Mouse (Mus musculus) liver, embryonic 14.5 days (tissue): Measurements from ENCODE around the gene Shroom3. TPM values are rescaled to one million over a fixed set of nuclear protein-coding genes. Genes with fewer than 3 reads are reported as not detected.

Experiments
- ATAC-seq: fragments of 200-750 bp; cut with Nextera tagmentation; 2 replicates; pipeline ENCODE4 v1.8.0; 2017; ENCODE audit warnings: moderate number of reproducible peaks, mild to moderate bottlenecking, moderate library complexity; ENCODE audit not compliant: insufficient read depth
- DNase-seq, 3 experiments: peaks; one replicate each; pipeline ENCODE4 v3.0.0-alpha.2; 2012 to 2013; ENCODE audit warnings: low read depth in 3 of 3, low spot score in 3 of 3
- H3K27ac ChIP-seq: fragments of 300-500 bp; sonication (generic); 2 replicates; pipeline ENCODE4 v1.5.1; 2014; ENCODE audit warnings: moderate library complexity, mild to moderate bottlenecking, control low read depth, inconsistent platforms
- H3K27me3 ChIP-seq: fragments of 300-500 bp; sonication (generic); 2 replicates; pipeline ENCODE4 v1.6.1; 2014; ENCODE audit warnings: mild to moderate bottlenecking, low read length, moderate library complexity; ENCODE audit not compliant: control insufficient read depth, insufficient read depth
- H3K36me3 ChIP-seq: fragments of 300-500 bp; sonication (generic); replicated peaks from 2 replicates; pipeline ENCODE4 v1.6.1; 2014; ENCODE audit warnings: low read depth; ENCODE audit not compliant: control insufficient read depth, insufficient read depth
- H3K4me1 ChIP-seq, 2 experiments: fragments of 200-500 bp in 1 of 2; fragments of 300-500 bp in 1 of 2; sonication (generic) in 1 of 2; replicated peaks; 2 replicates each; pipeline ENCODE4 v1.6.1; 2012 to 2014; ENCODE audit warnings: antibody characterized with exemption in 1 of 2, inconsistent platforms in 1 of 2, low read length in 1 of 2; ENCODE audit not compliant: control insufficient read depth in 2 of 2, insufficient read depth in 2 of 2
- H3K4me2 ChIP-seq: fragments of 300-500 bp; sonication (generic); 2 replicates; pipeline ENCODE4 v1.6.1; 2014; ENCODE audit warnings: low read depth, mild to moderate bottlenecking, control low read depth, moderate library complexity
- H3K4me3 ChIP-seq, 2 experiments: fragments of 200-500 bp in 1 of 2; fragments of 300-500 bp in 1 of 2; sonication (generic) in 1 of 2; 2 replicates each; pipeline ENCODE4 v1.5.1; 2012 to 2014; ENCODE audit warnings: low read depth in 2 of 2, low read length in 2 of 2, mild to moderate bottlenecking in 2 of 2, control low read depth in 1 of 2, inconsistent platforms in 1 of 2, moderate library complexity in 1 of 2; ENCODE audit not compliant: insufficient read depth in 1 of 2
- H3K9ac ChIP-seq: fragments of 300-500 bp; sonication (generic); replicated peaks from 2 replicates; pipeline ENCODE4 v1.6.1; 2014; ENCODE audit warnings: mild to moderate bottlenecking, control low read depth, moderate library complexity
- H3K9me3 ChIP-seq: fragments of 300-500 bp; sonication (generic); 2 replicates; pipeline ENCODE4 v1.6.1; 2016; ENCODE audit warnings: low read length, mixed read lengths; ENCODE audit not compliant: control insufficient read depth
- CTCF ChIP-seq: IDR thresholded peaks from 2 replicates; pipeline ENCODE4 v1.5.1; 2016; ENCODE audit warnings: antibody characterized with exemption, low read depth, control low read depth
- EP300 ChIP-seq: IDR thresholded peaks from 2 replicates; pipeline ENCODE4 v1.6.1; 2016; ENCODE audit warnings: antibody characterized with exemption, low read depth
- WGBS: fragments of 180-500 bp; shearing (Covaris S2); extraction: QIAGEN DNeasy Blood & Tissue Kit; methylation state at CpG from one replicate; pipeline ENCODE4 v1.1.7; 2014; ENCODE audit not compliant: insufficient replicate concordance; 5-methylcytosine and 5-hydroxymethylcytosine counted together
- polyA plus RNA-seq, 2 experiments: library from polyadenylated mRNA; depleted of rRNA in 1 of 2; stranded (reverse) in 1 of 2; unstranded in 1 of 2; fragments of >200 nt; fragmentation: Nextera tagmentation in 1 of 2; extraction: Ambion mirVana in 1 of 2; gene quantifications; 2 replicates each; pipeline versions ENCODE4 v1.2.1 to v1.2.3; 2012 to 2014

Shroom3 gene
- polyA plus RNA-seq, 2 experiments: 0.11 to 0.30 TPM

DNA sequence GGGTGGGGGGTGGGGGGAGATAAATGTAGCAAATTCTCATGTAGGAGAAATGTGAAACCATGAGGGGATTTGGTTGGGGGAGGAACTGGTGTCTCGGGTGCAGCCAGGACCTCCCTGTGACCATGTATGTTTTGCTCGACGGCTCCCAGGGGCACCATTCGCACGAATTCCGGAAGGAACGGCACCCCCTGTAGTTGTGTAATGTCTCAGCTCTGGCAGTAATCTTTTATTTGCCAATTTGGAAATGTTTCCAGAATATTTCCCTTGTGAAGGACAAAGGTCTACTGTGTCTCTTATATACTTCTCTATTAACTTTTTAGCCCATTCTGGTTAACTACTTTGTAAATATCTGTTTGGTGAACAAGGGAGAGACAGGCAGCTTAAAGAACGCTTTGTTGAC is 27.5 kb downstream of the Shroom3 start:
- H3K27me3 ChIP-seq: no peaks in the 10 kb centered on the region
- ATAC-seq: no peak
- H3K4me2 ChIP-seq: no peak overlapping the region
- H3K27ac ChIP-seq: no peak overlapping the region
- H3K9ac ChIP-seq: no peak overlapping the region
- no peak overlapping the region for H3K4me3 ChIP-seq
- no peak for DNase-seq
- no peaks in the 10 kb centered on the region for H3K9me3 ChIP-seq
- no peaks in the 10 kb centered on the region for H3K4me1 ChIP-seq
- 67% methylated on average over 8 of the region's 8 CpGs for WGBS
- H3K36me3 ChIP-seq: no peaks in the 10 kb centered on the region
- TF ChIP-seq CTCF (no peak), EP300 (no peak)

DNA sequence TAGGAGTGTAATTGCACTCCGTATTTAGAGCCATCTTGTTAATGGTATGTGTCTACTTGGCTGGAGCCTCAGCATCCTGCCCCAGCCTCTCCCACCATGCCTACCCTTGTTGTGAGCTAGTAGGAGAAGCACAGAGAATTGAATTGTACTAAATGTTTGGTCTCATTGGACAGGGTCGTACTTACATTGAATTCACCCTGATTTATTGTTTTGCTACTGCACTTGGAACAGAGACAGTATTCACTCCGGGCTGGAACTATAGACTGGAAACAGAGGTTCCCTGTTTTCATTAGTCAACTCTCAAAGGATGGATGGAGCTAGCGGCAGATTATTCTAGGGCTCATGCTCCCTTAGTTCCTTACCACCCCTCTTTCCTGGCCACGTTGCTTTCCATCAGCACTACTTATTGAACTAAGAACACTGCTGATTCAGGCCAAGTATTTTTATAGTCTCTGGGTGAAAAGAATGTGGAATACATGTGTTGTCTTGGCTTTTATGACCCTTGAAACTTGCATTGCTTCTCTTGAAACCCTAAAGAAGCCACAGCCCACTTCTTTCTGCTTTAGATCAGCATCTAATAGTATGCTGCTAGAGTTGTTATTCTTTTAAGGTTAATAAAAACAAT is 28.5 kb downstream of the Shroom3 start:
- no peak overlapping the region for H3K4me3 ChIP-seq
- no peaks in the 10 kb centered on the region for H3K27me3 ChIP-seq
- no peaks in the 10 kb centered on the region for H3K36me3 ChIP-seq
- no peak overlapping the region for H3K4me2 ChIP-seq
- DNase-seq: no peak
- no peaks in the 10 kb centered on the region for H3K9me3 ChIP-seq
- no peak for ATAC-seq
- no peak overlapping the region for H3K27ac ChIP-seq
- no peaks in the 10 kb centered on the region for H3K4me1 ChIP-seq
- TF ChIP-seq CTCF: no peak
- TF ChIP-seq EP300: no peak
- WGBS: 54% methylated on average over 5 of the region's 5 CpGs
- H3K9ac ChIP-seq: no peak overlapping the region

DNA sequence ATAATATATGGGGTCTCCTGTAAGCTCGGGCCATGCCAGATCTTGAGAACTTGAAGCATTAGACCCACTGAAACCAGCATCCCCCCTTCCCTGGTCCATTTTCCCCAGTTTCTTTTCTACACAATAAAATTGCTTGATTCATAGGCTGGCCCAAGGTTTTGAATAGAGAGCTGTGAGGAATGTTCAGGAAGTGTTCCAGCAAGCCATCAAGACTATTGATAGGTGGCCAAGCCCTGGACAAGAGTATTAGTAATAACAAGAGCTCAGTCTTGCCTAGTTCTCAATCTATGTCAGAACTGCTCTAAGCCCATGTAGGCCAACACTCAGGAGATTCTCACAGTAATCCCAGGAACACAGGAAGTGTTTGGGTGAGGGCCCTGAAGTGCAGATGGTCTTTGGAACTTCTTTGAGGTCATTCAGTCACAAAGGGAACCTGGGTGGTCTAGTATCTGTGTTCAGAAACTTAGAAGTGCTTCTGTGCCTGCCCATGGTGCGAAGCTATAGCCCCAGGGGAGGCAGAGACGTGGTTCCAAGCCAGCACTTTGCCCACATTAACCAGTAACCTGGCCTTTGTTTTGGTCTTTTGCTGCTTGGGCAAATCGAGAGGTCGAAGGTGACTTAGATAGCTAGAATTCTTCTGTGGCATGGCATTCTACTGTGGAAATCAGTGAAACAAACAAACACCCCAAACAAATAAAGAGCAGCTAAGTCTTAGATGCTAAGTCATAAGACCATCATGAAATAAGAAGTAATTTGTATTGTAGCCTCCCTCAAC is 29.6 kb downstream of the Shroom3 start:
- Histone ChIP-seq H3K9ac (no peak overlapping the region), H3K4me2 (no peak overlapping the region), H3K27ac (no peak overlapping the region), H3K4me3 (no peak overlapping the region), H3K36me3 (no peaks in the 10 kb centered on the region), H3K4me1 (no peaks in the 10 kb centered on the region), H3K9me3 (no peaks in the 10 kb centered on the region), H3K27me3 (no peaks in the 10 kb centered on the region)
- TF ChIP-seq CTCF (no peak), EP300 (no peak)
- WGBS: 56% methylated on average over 5 of the region's 5 CpGs
- ATAC-seq (no peak), DNase-seq (no peak)

DNA sequence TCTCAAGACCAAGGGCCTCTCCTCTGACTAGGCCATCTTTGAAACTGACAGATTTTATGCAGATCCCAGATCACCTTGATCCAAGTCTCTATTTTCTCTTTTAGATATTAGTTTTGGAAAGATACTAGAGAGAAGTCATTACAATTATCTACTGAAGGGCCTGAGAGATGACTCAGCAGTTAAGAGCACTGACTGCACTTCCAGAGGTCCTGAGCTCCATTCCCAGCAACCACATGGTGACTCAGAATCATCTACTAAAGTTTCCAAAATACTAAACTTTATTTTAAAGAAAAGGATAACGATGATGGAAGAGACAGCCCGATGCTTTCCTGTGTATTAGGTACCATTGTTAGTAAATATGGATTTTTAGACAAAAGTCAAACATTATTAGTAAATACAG is 31.7 kb downstream of the Shroom3 start:
- Histone ChIP-seq H3K9ac (no peak overlapping the region), H3K36me3 (no peaks in the 10 kb centered on the region), H3K4me3 (no peak overlapping the region), H3K9me3 (no peaks in the 10 kb centered on the region), H3K4me1 (no peaks in the 10 kb centered on the region), H3K27ac (no peak overlapping the region), H3K4me2 (no peak overlapping the region), H3K27me3 (no peaks in the 10 kb centered on the region)
- no peak for DNase-seq
- ATAC-seq: no peak
- TF ChIP-seq EP300 (no peak), CTCF (no peak)
- WGBS: 70% methylated on average over 2 of the region's 2 CpGs

DNA sequence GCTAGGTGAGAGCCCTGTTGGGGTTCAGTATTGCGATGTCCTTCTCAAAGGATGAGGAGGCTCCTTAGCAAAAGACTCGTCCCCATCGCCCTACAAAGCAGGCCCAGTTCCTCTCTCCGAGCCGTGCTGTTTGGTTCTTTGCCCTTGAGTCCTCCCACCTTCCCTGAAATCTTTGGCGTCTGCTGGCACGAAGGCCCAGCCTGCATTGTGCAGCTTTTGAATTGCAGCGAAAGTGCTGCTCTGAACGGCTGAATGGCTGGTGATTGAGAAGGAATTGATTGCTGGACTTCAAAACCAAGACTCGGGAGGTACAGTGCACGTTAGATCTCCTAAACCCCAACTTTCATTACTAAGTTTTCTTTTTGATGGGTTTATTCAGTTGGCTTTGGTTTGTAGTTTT is 32.1 kb downstream of the Shroom3 start:
- TF ChIP-seq EP300 (no peak), CTCF (no peak)
- no peak overlapping the region for H3K9ac ChIP-seq
- no peaks in the 10 kb centered on the region for H3K4me1 ChIP-seq
- no peaks in the 10 kb centered on the region for H3K36me3 ChIP-seq
- H3K4me3 ChIP-seq: no peak overlapping the region
- DNase-seq (no peak), ATAC-seq (no peak)
- H3K4me2 ChIP-seq: no peak overlapping the region
- WGBS: 55% methylated on average over 11 of the region's 11 CpGs
- no peak overlapping the region for H3K27ac ChIP-seq
- H3K9me3 ChIP-seq: no peaks in the 10 kb centered on the region
- no peaks in the 10 kb centered on the region for H3K27me3 ChIP-seq
